Mouse (Mus musculus) spleen, postnatal 14 days (tissue): ENCODE measurements around the gene Slitrk6.

Experiments used
- DNase-seq, 2 experiments: peaks; one replicate each; pipeline ENCODE4 v3.0.0; 2021 to 2022; ENCODE audit warnings: low spot score in 2 of 2

The Slitrk6 gene

GRCm38 (mm10) chr14:110754484-110755307, at the start of gene Slitrk6:
Gene Slitrk6 (minus strand): TSS chr14:110755149.
- DNase-seq = no peak

- DNase-seq = no peak
Observed at GRCm38 (mm10) chr14:110777546-110777945, 22.6 kb upstream of the Slitrk6 start.

- no peak for DNase-seq
Observed at GRCm38 (mm10) chr14:110770694-110771093, 15.7 kb upstream of the Slitrk6 start.

GRCm38 (mm10) chr14:110762588-110763220, 7.8 kb upstream of the Slitrk6 start:
- no peak for DNase-seq

- no peak for DNase-seq
Observed at GRCm38 (mm10) chr14:110760909-110761308, 6.0 kb upstream of the Slitrk6 start.

- no peak for DNase-seq
Observed at GRCm38 (mm10) chr14:110755308-110755650, 330 bp upstream of the Slitrk6 start.

- DNase-seq = no peak
Observed at GRCm38 (mm10) chr14:110739861-110740260, 15.1 kb downstream of the Slitrk6 start.

- no peak for DNase-seq
Observed at GRCm38 (mm10) chr14:110739368-110739767, 15.6 kb downstream of the Slitrk6 start.

GRCm38 (mm10) chr14:110728344-110728910, 26.5 kb downstream of the Slitrk6 start:
- DNase-seq = no peak

GRCm38 (mm10) chr14:110724026-110724576, 30.8 kb downstream of the Slitrk6 start:
- DNase-seq = no peak
